Mouse (Mus musculus) ES-Bruce4 (cell line): ENCODE data around the gene Aven. TPM values are rescaled to one million over a fixed set of nuclear protein-coding genes. Genes with fewer than 3 reads are reported as not detected.

Experiments used
- H3K27ac ChIP-seq: 2 replicates; pipeline ENCODE4 v1.5.1; 2012; ENCODE audit warnings: low read length, inconsistent platforms; ENCODE audit not compliant: insufficient read depth
- H3K27me3 ChIP-seq: 2 replicates; pipeline ENCODE4 v1.6.1; 2012; ENCODE audit warnings: mild to moderate bottlenecking, low read length, inconsistent platforms; ENCODE audit not compliant: control insufficient read depth, poor library complexity, insufficient read depth, severe bottlenecking
- H3K36me3 ChIP-seq: 2 replicates; pipeline ENCODE4 v1.6.1; 2012; ENCODE audit warnings: inconsistent platforms, mild to moderate bottlenecking, low read length, moderate library complexity; ENCODE audit not compliant: control insufficient read depth, poor library complexity, insufficient read depth, severe bottlenecking
- H3K4me1 ChIP-seq: one replicate; pipeline ENCODE4 v1.8.1; 2011; ENCODE audit warnings: low read length; ENCODE audit not compliant: control insufficient read depth, insufficient read depth
- H3K4me3 ChIP-seq: 2 replicates; pipeline ENCODE4 v1.5.1; 2011; ENCODE audit warnings: low read depth, mild to moderate bottlenecking, low read length
- H3K9ac ChIP-seq: 2 replicates; pipeline ENCODE4 v1.6.1; 2012; ENCODE audit warnings: low read depth, mild to moderate bottlenecking, inconsistent platforms; ENCODE audit not compliant: poor library complexity, severe bottlenecking
- H3K9me3 ChIP-seq: replicated peaks from 2 replicates; pipeline ENCODE4 v1.6.1; 2012; ENCODE audit warnings: mild to moderate bottlenecking, low read length, inconsistent platforms; ENCODE audit not compliant: control insufficient read depth, poor library complexity, insufficient read depth, severe bottlenecking
- CTCF ChIP-seq: IDR thresholded peaks from one replicate; pipeline ENCODE4 v1.8.1; 2011; ENCODE audit warnings: low read depth, low read length
- EP300 ChIP-seq: IDR thresholded peaks from 2 replicates; pipeline ENCODE4 v1.6.1; 2011; ENCODE audit warnings: low read depth, low read length; ENCODE audit not compliant: insufficient read depth
- POLR2A ChIP-seq: IDR thresholded peaks from one replicate; pipeline ENCODE4 v1.8.1; 2011; ENCODE audit warnings: low read length; ENCODE audit not compliant: insufficient read depth
- polyA plus RNA-seq: library from polyadenylated mRNA; stranded (reverse); fragments of >200 nt; gene quantifications from 2 replicates; pipeline ENCODE4 v1.2.4, GENCODE M21; 2011; ENCODE audit warnings: low read depth; ENCODE audit not compliant: missing spikeins, insufficient read depth, insufficient read length

The Aven gene
- polyA plus RNA-seq, 1 experiment: 16.2 TPM

DNA sequence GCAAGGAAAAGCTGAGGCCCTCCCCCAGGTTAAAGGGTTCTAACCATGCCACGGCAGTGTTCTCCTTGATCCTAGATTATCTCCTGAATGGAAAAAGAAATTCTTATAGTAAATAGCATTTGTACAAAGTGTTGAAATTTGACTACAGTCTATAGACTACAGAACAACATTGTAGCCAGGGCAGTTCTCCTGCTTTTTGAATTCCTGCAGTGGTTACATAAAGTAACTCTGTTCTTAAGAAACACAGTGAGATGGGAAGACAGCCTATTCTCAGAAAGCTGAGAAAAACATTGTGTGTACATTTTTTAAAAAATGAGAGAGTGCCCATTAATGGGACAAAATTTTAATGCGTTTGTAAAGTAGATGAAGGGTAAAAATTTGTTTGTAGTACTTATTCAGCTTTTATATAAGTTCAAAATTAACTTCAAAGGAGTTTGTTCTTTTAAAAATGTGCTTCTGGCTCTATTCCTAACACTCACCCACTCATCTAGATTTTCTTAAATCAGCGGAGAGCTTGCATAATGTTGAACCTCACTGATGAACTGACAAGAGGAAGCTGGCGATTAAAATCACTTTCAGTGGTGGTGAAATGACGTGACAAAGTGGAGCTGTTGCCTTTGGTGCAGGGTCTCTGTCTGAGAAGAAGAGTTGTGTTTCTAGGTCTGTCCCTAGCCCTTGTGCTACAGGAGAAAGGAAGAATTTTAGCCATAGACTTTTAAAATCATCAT is 17.6 kb upstream of the Aven start:
- Histone ChIP-seq H3K4me3 (no peak overlapping the region), H3K4me1 (no peaks in the 10 kb centered on the region), H3K36me3 (no peaks in the 10 kb centered on the region), H3K9ac (no peak overlapping the region), H3K9me3 (no peaks in the 10 kb centered on the region), H3K27me3 (no peaks in the 10 kb centered on the region), H3K27ac (no peak overlapping the region)
- TF ChIP-seq EP300 (no peak), CTCF (no peak), POLR2A (no peak)

DNA sequence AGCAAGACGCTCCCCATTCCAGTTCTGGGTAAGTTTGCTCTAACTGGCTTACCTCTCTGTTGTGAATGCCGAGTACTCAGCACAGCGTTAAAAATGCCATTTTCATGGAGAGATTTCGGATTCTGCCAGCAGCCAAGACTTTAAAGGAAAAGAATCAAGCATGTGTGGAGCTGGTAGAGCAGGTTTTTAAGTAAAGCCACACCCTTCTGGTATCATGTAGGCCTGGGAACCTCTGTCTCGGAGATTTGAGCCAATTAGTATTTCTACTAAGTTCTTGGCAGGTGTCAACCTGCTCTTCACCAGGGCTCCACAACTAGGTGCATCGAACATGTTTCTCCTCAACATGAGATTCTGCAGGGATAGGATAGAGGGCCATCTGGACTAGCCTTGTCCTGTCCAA is 16.2 kb upstream of the Aven start:
- H3K27ac ChIP-seq: no peak overlapping the region
- H3K9ac ChIP-seq: no peak overlapping the region
- H3K9me3 ChIP-seq: no peaks in the 10 kb centered on the region
- H3K4me1 ChIP-seq: no peaks in the 10 kb centered on the region
- H3K36me3 ChIP-seq: no peaks in the 10 kb centered on the region
- TF ChIP-seq POLR2A: no peak
- TF ChIP-seq CTCF: no peak
- no peak for TF ChIP-seq EP300
- H3K27me3 ChIP-seq: no peaks in the 10 kb centered on the region
- H3K4me3 ChIP-seq: no peak overlapping the region

DNA sequence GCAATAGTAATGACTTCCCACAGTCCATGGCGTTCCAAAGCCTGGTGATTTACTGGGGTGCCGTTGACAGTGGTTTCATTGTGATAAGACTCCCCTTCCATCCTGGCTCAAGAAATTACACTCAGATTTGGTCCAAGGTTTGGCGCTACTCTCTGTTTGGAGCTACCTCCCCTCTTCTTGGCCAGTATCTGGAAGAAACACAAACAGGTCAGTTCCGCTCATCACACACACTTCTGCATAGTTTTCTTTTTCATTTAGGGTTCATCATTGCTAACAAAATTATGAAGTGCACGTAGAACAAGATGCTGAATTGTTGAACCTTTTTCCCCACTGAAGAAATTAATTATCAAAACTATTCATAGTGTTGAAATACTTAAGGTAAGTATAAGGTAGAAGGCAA is 12.1 kb upstream of the Aven start, which contains the start of gene Chrm5:
Chrm5 (minus strand) TSS at position 101 of the 400 bp plus-strand sequence.
- Histone ChIP-seq H3K27ac (no peak within 1 kb of the TSS), H3K4me1 (no peaks in the 10 kb centered on the region), H3K36me3 (no peaks in the 10 kb centered on the region), H3K9ac (no peak within 1 kb of the TSS), H3K9me3 (no peaks in the 10 kb centered on the region), H3K27me3 (no peaks in the 10 kb centered on the region), H3K4me3 (no peak within 1 kb of the TSS)
- TF ChIP-seq EP300: no peak
- no peak for TF ChIP-seq POLR2A
- no peak for TF ChIP-seq CTCF

DNA sequence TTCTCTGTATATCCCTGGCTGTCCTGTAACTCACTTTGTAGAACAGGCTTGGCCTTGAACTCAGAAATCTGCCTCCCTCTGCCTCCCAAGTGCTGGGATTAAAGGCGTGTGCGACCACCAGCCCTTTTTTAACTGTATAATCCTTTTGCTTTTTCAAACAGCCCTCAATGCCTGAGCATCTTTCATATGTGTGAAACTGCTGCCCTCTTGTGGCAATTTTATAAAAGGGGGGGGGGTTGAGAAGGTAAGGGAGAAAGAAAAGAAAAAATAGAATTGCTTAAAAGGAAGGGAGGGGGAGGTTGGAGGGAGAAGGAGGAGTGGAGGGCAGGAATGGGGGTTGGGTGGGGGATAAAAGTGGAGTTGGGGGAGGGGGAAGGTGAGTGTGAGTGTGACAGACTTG is 11.2 kb upstream of the Aven start:
- Histone ChIP-seq H3K9me3 (no peaks in the 10 kb centered on the region), H3K36me3 (no peaks in the 10 kb centered on the region), H3K27ac (no peak overlapping the region), H3K4me1 (no peaks in the 10 kb centered on the region), H3K4me3 (no peak overlapping the region), H3K27me3 (no peaks in the 10 kb centered on the region), H3K9ac (no peak overlapping the region)
- TF ChIP-seq CTCF (no peak), EP300 (no peak), POLR2A (no peak)

DNA sequence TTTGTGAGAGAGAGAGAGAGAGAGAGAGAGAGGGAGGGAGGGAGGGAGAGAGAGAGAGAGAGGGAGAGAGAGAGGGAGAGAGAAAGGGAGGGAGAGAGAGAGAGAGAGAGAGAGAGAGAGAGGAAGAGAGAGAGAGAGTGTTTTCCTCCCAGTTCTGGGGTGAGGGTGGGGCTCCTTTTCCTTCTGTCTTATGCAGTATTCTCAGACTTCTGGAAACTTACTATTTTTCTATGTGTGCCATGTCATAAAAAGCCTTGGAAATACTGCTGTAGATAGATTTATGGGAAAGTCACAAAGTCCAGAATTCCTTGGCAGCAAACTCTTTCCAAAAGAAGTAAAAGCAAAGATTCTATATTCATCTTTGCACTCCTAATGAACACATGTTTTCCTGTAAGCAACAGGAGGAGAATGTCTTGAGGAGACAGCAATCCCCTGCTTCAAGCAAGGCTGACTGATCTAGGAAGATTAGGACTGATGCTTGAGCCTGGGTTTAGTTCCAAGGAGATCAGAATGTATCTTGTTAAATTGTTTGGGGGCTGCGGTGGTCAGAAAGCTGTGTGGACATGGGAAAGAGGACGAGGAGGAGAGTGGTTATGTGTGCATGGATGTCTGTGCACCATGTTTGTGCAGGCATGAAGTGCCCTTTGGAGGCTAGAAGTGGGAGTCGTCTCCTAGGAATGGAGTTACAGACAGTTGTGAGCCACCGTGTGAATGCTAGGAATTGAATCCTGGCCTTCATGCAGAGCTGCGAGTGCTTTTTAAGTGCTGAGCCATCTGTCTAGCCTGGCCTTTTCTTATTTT is 10.0 kb upstream of the Aven start:
- no peak overlapping the region for H3K27ac ChIP-seq
- H3K9ac ChIP-seq: no peak overlapping the region
- H3K36me3 ChIP-seq: no peaks in the 10 kb centered on the region
- H3K4me3 ChIP-seq: no peak overlapping the region
- TF ChIP-seq EP300: no peak
- TF ChIP-seq CTCF: no peak
- no peak for TF ChIP-seq POLR2A
- no peaks in the 10 kb centered on the region for H3K4me1 ChIP-seq
- H3K9me3 ChIP-seq: no peaks in the 10 kb centered on the region
- no peaks in the 10 kb centered on the region for H3K27me3 ChIP-seq

DNA sequence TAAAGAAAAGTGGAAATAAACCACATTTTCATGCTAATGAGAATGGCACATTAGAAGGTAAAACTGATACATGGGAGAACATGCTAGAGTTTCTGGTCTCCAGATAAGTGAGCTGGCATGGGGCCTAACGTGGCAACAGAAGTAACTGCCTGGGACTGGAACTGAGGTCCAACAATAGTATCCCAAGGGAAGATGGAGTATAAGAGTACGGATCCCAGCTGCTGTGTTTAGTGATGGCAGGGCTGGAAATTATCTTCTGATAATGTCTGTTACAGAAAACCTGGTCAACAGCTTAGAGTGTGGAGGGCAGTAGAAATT is 9.5 kb upstream of the Aven start:
- Histone ChIP-seq H3K36me3 (no peaks in the 10 kb centered on the region), H3K27me3 (no peaks in the 10 kb centered on the region), H3K4me3 (no peak overlapping the region), H3K4me1 (no peaks in the 10 kb centered on the region), H3K27ac (no peak overlapping the region), H3K9ac (no peak overlapping the region), H3K9me3 (no peaks in the 10 kb centered on the region)
- TF ChIP-seq POLR2A: no peak
